In genomic region chr15:7459992-7460820, GRCm38 (mm10) we compare ENCODE assay signal across 8 mouse cellular contexts.
DNase-seq lines count a peak whose midpoint lies in the region; ATAC-seq and TF ChIP-seq lines count a peak whose summit lies in the region.

No protein-coding gene starts in this region.

- TF ChIP-seq CTCF in G1E (IDR thresholded peaks at IDR 0.05; ENCODE audit: low read depth, low read length): peak; percentile 62; the same call in 1 of the 2 replicates

- no peaks in the 10 kb centered on the region for H3K9me3 ChIP-seq in G1E (replicated peaks)
- H3K9me3 ChIP-seq in forebrain, embryonic 13.5 days (replicated peaks): no peaks in the 10 kb centered on the region
- no peaks in the 10 kb centered on the region for H3K9me3 ChIP-seq in hindbrain, embryonic 12.5 days (replicated peaks)

- H3K36me3 ChIP-seq in G1E (replicated peaks): no peaks in the 10 kb centered on the region
- H3K36me3 ChIP-seq in forebrain, embryonic 13.5 days (ENCODE audit: poor library complexity, severe bottlenecking): no peaks in the 10 kb centered on the region
- H3K36me3 ChIP-seq in hindbrain, embryonic 12.5 days: no peaks in the 10 kb centered on the region

- no peak overlapping the region for H3K9ac ChIP-seq in forebrain, embryonic 13.5 days
- no peak overlapping the region for H3K9ac ChIP-seq in hindbrain, embryonic 12.5 days

- H3K4me2 ChIP-seq in forebrain, embryonic 13.5 days: no peak overlapping the region
- no peak overlapping the region for H3K4me2 ChIP-seq in hindbrain, embryonic 12.5 days (replicated peaks)

- peaks cover 3% of the 10 kb centered on the region; the same call in 1 of the 2 replicates for H3K27me3 ChIP-seq in G1E (ENCODE audit: insufficient read depth, low read length)
- no peaks in the 10 kb centered on the region for H3K27me3 ChIP-seq in forebrain, embryonic 13.5 days
- H3K27me3 ChIP-seq in hindbrain, embryonic 12.5 days: no peaks in the 10 kb centered on the region

- no peak overlapping the region for H3K27ac ChIP-seq in forebrain, embryonic 13.5 days
- no peak overlapping the region for H3K27ac ChIP-seq in hindbrain, embryonic 12.5 days

- ATAC-seq in G1E (ENCODE audit: extremely low read depth, insufficient number of reproducible peaks, low FRiP score, poor library complexity, severe bottlenecking): no peak
- ATAC-seq in forebrain, embryonic 13.5 days: peak; percentile 80
- peak; percentile 46; the same call in 1 of the 2 replicates for ATAC-seq in hindbrain, embryonic 12.5 days (ENCODE audit: low FRiP score)
- peak; percentile 79 for ATAC-seq in megakaryocyte progenitor cell, adult 5-6 weeks (replicated peaks; ENCODE audit: poor library complexity)

- WGBS in forebrain, embryonic 13.5 days: 33% methylated on average over 9 of the region's 9 CpGs
- 33% methylated on average over 9 of the region's 9 CpGs for WGBS in hindbrain, embryonic 12.5 days

- H3K4me1 ChIP-seq in G1E (ENCODE audit: insufficient read depth, low read depth, low read length): no peaks in the 10 kb centered on the region
- no peaks in the 10 kb centered on the region for H3K4me1 ChIP-seq in forebrain, embryonic 13.5 days
- H3K4me1 ChIP-seq in hindbrain, embryonic 12.5 days: no peaks in the 10 kb centered on the region

- DNase-seq in G1E (ENCODE audit: low spot score): peak; percentile 26
- DNase-seq in c-Kit-positive CD71-positive TER-119-negative erythroid progenitor cells, embryonic 14.5 days (ENCODE audit: low read depth): peak; percentile 4
- DNase-seq in layer of hippocampus, postnatal 10 days (ENCODE audit: low spot score in 2 of 2): peak; percentile 78 to 82
- DNase-seq in right cerebral cortex, postnatal 25 days: peak; percentile 68
- DNase-seq in natural killer cell, adult 2 months (ENCODE audit: low spot score in 2 of 2): no peak

- no peak overlapping the region for H3K4me3 ChIP-seq in G1E (ENCODE audit: low read depth, low read length)
- no peak overlapping the region for H3K4me3 ChIP-seq in forebrain, embryonic 13.5 days
- H3K4me3 ChIP-seq in hindbrain, embryonic 12.5 days: no peak overlapping the region

Comparison
In these comparisons a context has a peak if more than half of its experiments do, and no peak if none do; other contexts are left out.
1. DNase-seq: peak in G1E (single experiment), c-Kit-positive CD71-positive TER-119-negative erythroid progenitor cells, embryonic 14.5 days (single experiment), layer of hippocampus, postnatal 10 days (2 of 2) and right cerebral cortex, postnatal 25 days (single experiment); none in natural killer cell, adult 2 months (0 of 2).